Mouse (Mus musculus): ENCODE results near the gene Atp12a.

- TF ChIP-seq POLR2A (IDR thresholded peaks at IDR 0.05; ENCODE audit: extremely low read depth, insufficient read depth, low read length) (no peak), CTCF (IDR thresholded peaks at IDR 0.05; ENCODE audit: low read depth, low read length) (no peak)
Measured at GRCm38 (mm10) chr14:56334437-56334836, 30.4 kb upstream of the Atp12a start.

All from liver, adult 2 months (tissue).